Mouse (Mus musculus) MEL (cell line): Measurements from ENCODE around the gene Map4k1. TPM values are rescaled to one million over a fixed set of nuclear protein-coding genes. Genes with fewer than 3 reads are reported as not detected.

Source experiments
- DNase-seq: peaks from one replicate; pipeline ENCODE4 v3.0.0; 2011; ENCODE audit warnings: low read depth, low spot score
- H3K27ac ChIP-seq: 2 replicates; pipeline ENCODE4 v1.5.1; 2012; ENCODE audit warnings: low read depth, mild to moderate bottlenecking, control low read depth, low read length, moderate library complexity; ENCODE audit not compliant: control insufficient read depth
- H3K27me3 ChIP-seq, 2 experiments: fragments of 150-350 bp in 1 of 2; sonication (generic) in 1 of 2; 2 replicates each; pipeline ENCODE4 v1.6.1; 2012; ENCODE audit warnings: low read length in 2 of 2, mild to moderate bottlenecking in 2 of 2, improper control_type of control experiment in 1 of 2, moderate library complexity in 1 of 2; ENCODE audit not compliant: insufficient read depth in 2 of 2, control insufficient read depth in 1 of 2
- H3K36me3 ChIP-seq, 2 experiments: 2 replicates each; pipeline ENCODE4 v1.6.1; 2012 to 2014; ENCODE audit warnings: low read length in 2 of 2, improper control_type of control experiment in 1 of 2, inconsistent platforms in 1 of 2, mild to moderate bottlenecking in 1 of 2; ENCODE audit not compliant: insufficient read depth in 2 of 2, control insufficient read depth in 1 of 2
- H3K4me1 ChIP-seq, 2 experiments: fragments of 150-350 bp in 1 of 2; sonication (generic) in 1 of 2; 2 replicates each; pipeline ENCODE4 v1.6.1; 2012; ENCODE audit warnings: low read length in 2 of 2, improper control_type of control experiment in 1 of 2, mild to moderate bottlenecking in 1 of 2; ENCODE audit not compliant: insufficient read depth in 2 of 2, control insufficient read depth in 1 of 2
- H3K4me3 ChIP-seq, 2 experiments: fragments of 150-350 bp in 1 of 2; sonication (generic) in 1 of 2; 2 replicates each; pipeline ENCODE4 v1.5.1; 2012; ENCODE audit warnings: low read depth in 2 of 2, low read length in 2 of 2, mild to moderate bottlenecking in 2 of 2, moderate library complexity in 2 of 2, control low read depth in 1 of 2, improper control_type of control experiment in 1 of 2; ENCODE audit not compliant: control insufficient read depth in 1 of 2, insufficient read depth in 1 of 2
- H3K79me2 ChIP-seq: 2 replicates; pipeline ENCODE4 v1.6.1; 2012; ENCODE audit warnings: mild to moderate bottlenecking, low read length, moderate library complexity; ENCODE audit not compliant: control insufficient read depth, poor library complexity, insufficient read depth
- H3K9ac ChIP-seq: 2 replicates; pipeline ENCODE4 v1.6.1; 2012; ENCODE audit warnings: low read depth, mild to moderate bottlenecking, control low read depth, low read length, moderate library complexity; ENCODE audit not compliant: control insufficient read depth, poor library complexity, severe bottlenecking
- H3K9me3 ChIP-seq: fragments of 150-350 bp; sonication (generic); replicated peaks from 2 replicates; pipeline ENCODE4 v1.6.1; 2012; ENCODE audit warnings: mild to moderate bottlenecking, low read length, improper control_type of control experiment, moderate library complexity; ENCODE audit not compliant: insufficient read depth
- BHLHE40 ChIP-seq: IDR thresholded peaks from 2 replicates; pipeline ENCODE4 v1.6.1; 2012; ENCODE audit warnings: low read depth, mild to moderate bottlenecking, inconsistent platforms, low read length, improper control_type of control experiment, borderline replicate concordance
- CHD1 ChIP-seq: IDR thresholded peaks from 2 replicates; pipeline ENCODE4 v1.6.1; 2012; ENCODE audit warnings: low read depth, mild to moderate bottlenecking, inconsistent platforms, low read length, improper control_type of control experiment
- CHD2 ChIP-seq: IDR thresholded peaks from 2 replicates; pipeline ENCODE4 v1.6.1; 2011; ENCODE audit warnings: low read length, improper control_type of control experiment
- EP300 ChIP-seq, 2 experiments: IDR thresholded peaks; 2 replicates each; pipeline ENCODE4 v1.6.1; 2011; ENCODE audit warnings: improper control_type of control experiment in 2 of 2, low read length in 2 of 2, low read depth in 1 of 2, mild to moderate bottlenecking in 1 of 2
- ETS1 ChIP-seq: IDR thresholded peaks from 2 replicates; pipeline ENCODE4 v1.6.1; 2012; ENCODE audit warnings: low read depth, mild to moderate bottlenecking, inconsistent platforms, low read length, improper control_type of control experiment, moderate library complexity
- GATA1 ChIP-seq: IDR thresholded peaks from 2 replicates; pipeline ENCODE4 v1.6.1; 2011; ENCODE audit warnings: low read depth, low read length, improper control_type of control experiment
- JUND ChIP-seq: IDR thresholded peaks from 2 replicates; pipeline ENCODE4 v1.6.1; 2011; ENCODE audit warnings: low read depth, mild to moderate bottlenecking, improper control_type of control experiment, low read length
- KAT2A ChIP-seq: conservative IDR thresholded peaks from 2 replicates; pipeline ENCODE4 v1.6.1; 2012; ENCODE audit warnings: low read depth, low read length, improper control_type of control experiment, inconsistent platforms
- MAZ ChIP-seq: IDR thresholded peaks from 2 replicates; pipeline ENCODE4 v1.6.1; 2012; ENCODE audit warnings: low read depth, mild to moderate bottlenecking, inconsistent platforms, low read length, improper control_type of control experiment
- MXI1 ChIP-seq: IDR thresholded peaks from 2 replicates; pipeline ENCODE4 v1.6.1; 2011; ENCODE audit warnings: mild to moderate bottlenecking, low read depth, low read length, improper control_type of control experiment
- MYC ChIP-seq: IDR thresholded peaks from 2 replicates; pipeline ENCODE4 v1.6.1; 2011; ENCODE audit warnings: low read depth, mild to moderate bottlenecking, low read length, improper control_type of control experiment, moderate library complexity
- POLR2AphosphoS5 ChIP-seq: IDR thresholded peaks from 2 replicates; pipeline ENCODE4 v1.6.1; 2012; ENCODE audit warnings: low read depth, borderline replicate concordance, mild to moderate bottlenecking, inconsistent platforms, low read length, moderate library complexity, mixed read lengths
- SMC3 ChIP-seq: IDR thresholded peaks from 2 replicates; pipeline ENCODE4 v1.6.1; 2011; ENCODE audit warnings: low read depth, low read length, improper control_type of control experiment
- TAL1 ChIP-seq: IDR thresholded peaks from 2 replicates; pipeline ENCODE4 v1.6.1; 2012; ENCODE audit warnings: mild to moderate bottlenecking, inconsistent platforms, low read length, moderate library complexity, mixed read lengths
- TBP ChIP-seq: IDR thresholded peaks from 2 replicates; pipeline ENCODE4 v1.8.0; 2011; ENCODE audit warnings: low read depth, low read length, improper control_type of control experiment
- USF2 ChIP-seq, 2 experiments: IDR thresholded peaks; 2 replicates each; pipeline ENCODE4 v1.6.1; 2011 to 2012; ENCODE audit warnings: improper control_type of control experiment in 2 of 2, low read length in 2 of 2, borderline replicate concordance in 1 of 2, inconsistent platforms in 1 of 2, low read depth in 1 of 2, mild to moderate bottlenecking in 1 of 2; ENCODE audit not compliant: insufficient read depth in 1 of 2
- ZNF384 ChIP-seq: IDR thresholded peaks from 2 replicates; pipeline ENCODE4 v1.6.1; 2012; ENCODE audit warnings: low read depth, mild to moderate bottlenecking, inconsistent platforms, low read length, improper control_type of control experiment
- polyA plus RNA-seq, 2 experiments: library from polyadenylated mRNA; stranded (reverse) in 1 of 2; unstranded in 1 of 2; fragments of >175 nt in 1 of 2; fragments of >200 nt in 1 of 2; gene quantifications; 2 replicates each; pipeline versions ENCODE4 v1.2.1 to v1.2.4; 2012; ENCODE audit warnings: low replicate concordance in 2 of 2, low read depth in 1 of 2; ENCODE audit not compliant: insufficient read length in 2 of 2, insufficient read depth in 1 of 2, missing spikeins in 1 of 2
- total RNA-seq: library from RNA; depleted of rRNA; stranded (reverse); fragments of 300-350 nt; gene quantifications from 2 replicates; pipeline ENCODE4 v1.2.3, GENCODE M21; 2012

The Map4k1 gene
- total and polyA plus RNA-seq, 3 experiments = 17.3 to 50.8 TPM; not detected in 1

DNA sequence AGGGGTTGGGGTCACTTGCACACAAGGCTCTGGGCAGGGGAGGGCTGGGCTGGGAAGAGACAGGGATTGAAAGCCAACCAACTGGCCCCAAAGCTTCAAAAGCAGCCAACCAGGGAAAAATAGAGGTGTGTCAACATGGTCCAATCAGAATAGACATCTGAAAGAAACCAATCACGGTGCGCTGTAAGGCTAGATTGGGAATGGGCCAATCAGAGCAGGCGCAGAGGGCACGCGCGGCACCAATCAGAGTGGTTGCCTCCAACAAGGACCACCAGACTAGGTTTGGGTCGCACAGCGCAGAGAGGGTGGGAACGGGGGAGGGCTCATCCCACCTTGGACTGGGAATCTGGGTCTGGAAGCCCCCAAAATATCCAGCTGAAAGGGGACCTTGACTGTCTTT, 62.5 kb downstream of the Map4k1 start:
- Histone ChIP-seq H3K4me3 (no peak overlapping the region), H3K36me3 (peaks cover 0 to 2% of the 10 kb centered on the region in 2 experiments; a peak in 1 of 4 replicates), H3K27me3 (no peaks in the 10 kb centered on the region), H3K9me3 (no peaks in the 10 kb centered on the region)
- no peak for TF ChIP-seq MXI1
- TF ChIP-seq GATA1 = no peak
- TF ChIP-seq EP300 (IDR thresholded peaks at IDR 0.05; ENCODE audit: low read depth in 1 of 2, low read length in 2 of 2) = no peak
- no peak for TF ChIP-seq CHD2
- no peak for TF ChIP-seq MAZ
- no peak for TF ChIP-seq MYC
- no peak for TF ChIP-seq POLR2AphosphoS5
- TF ChIP-seq USF2 (IDR thresholded peaks at IDR 0.05; ENCODE audit: borderline replicate concordance in 1 of 2, insufficient read depth in 1 of 2, low read depth in 1 of 2, low read length in 2 of 2) = no peak
- TF ChIP-seq BHLHE40 = no peak
- no peak for TF ChIP-seq CHD1
- TF ChIP-seq KAT2A = no peak
- no peak for TF ChIP-seq ETS1
- TF ChIP-seq TAL1 = no peak
- TF ChIP-seq SMC3 = no peak
- TF ChIP-seq, all 39 proteins: peak for 0
- Histone ChIP-seq H3K79me2 (peaks cover 9% of the 10 kb centered on the region), H3K4me1 (0 out of 4 replicates have a peak, but pooled peaks cover 0 to 3% of the 10 kb centered on the region in 2 experiments), H3K27ac (no peak overlapping the region), H3K9ac (no peak overlapping the region)
- DNase-seq = no peak

DNA sequence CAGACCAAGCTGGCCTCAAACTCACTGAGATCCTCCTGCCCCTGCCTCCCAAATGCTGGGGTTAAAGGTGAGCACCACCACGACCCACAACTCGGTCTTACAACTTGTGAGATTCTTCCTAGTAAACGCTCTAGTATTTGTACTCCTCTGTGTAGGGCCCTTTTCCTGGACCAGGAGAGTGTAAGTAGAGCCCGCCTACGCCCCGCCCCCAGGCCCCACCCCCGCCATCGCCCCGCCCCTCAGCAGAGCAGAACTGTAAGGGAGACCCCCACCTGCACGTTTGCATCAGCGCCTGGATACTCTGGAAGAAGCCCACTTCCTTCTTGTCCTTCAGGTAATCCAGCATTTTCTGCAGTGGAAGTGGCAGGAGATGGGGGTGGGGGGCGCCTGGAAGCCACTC, 64.7 kb downstream of the Map4k1 start:
- no peak for DNase-seq
- Histone ChIP-seq H3K9me3 (no peaks in the 10 kb centered on the region), H3K4me3 (no peak overlapping the region), H3K4me1 (no peaks in the 10 kb centered on the region), H3K36me3 (no peaks in the 10 kb centered on the region), H3K9ac (no peak overlapping the region), H3K27ac (no peak overlapping the region), H3K79me2 (no peaks in the 10 kb centered on the region), H3K27me3 (no peaks in the 10 kb centered on the region)
- TF ChIP-seq TBP = no peak
- no peak for TF ChIP-seq JUND
- TF ChIP-seq BHLHE40 = no peak
- TF ChIP-seq ZNF384 = no peak
